Mouse (Mus musculus): Measurements from ENCODE around the gene Iffo2.
"Not testable (repeated sequence)": the region's sequence is repeated elsewhere in the genome, so short reads cannot be mapped to it uniquely, and the experiment has no call there.

Iffo2 gene

GRCm38 (mm10) chr4:139530248-139530647 lies at the start of gene Iffo2:
Gene Iffo2 (plus strand): TSS chr4:139530548.
- not testable (repeated sequence) for DNase-seq

GRCm38 (mm10) chr4:139481400-139481799 lies 48.9 kb upstream of the Iffo2 start:
- no peak for DNase-seq

- no peak for DNase-seq
Observed at GRCm38 (mm10) chr4:139483461-139484105, 46.8 kb upstream of the Iffo2 start.

- DNase-seq: no peak
Observed at GRCm38 (mm10) chr4:139484496-139484895, 45.9 kb upstream of the Iffo2 start.

GRCm38 (mm10) chr4:139487085-139487484 lies 43.3 kb upstream of the Iffo2 start:
- no peak for DNase-seq

GRCm38 (mm10) chr4:139488325-139488724 lies 42.0 kb upstream of the Iffo2 start:
- no peak for DNase-seq

- DNase-seq: no peak
Observed at GRCm38 (mm10) chr4:139489946-139490345, 40.4 kb upstream of the Iffo2 start.

- peak; percentile 60 for DNase-seq
Observed at GRCm38 (mm10) chr4:139490413-139491055, 39.8 kb upstream of the Iffo2 start.

- no peak for DNase-seq
Observed at GRCm38 (mm10) chr4:139491541-139492170, 38.7 kb upstream of the Iffo2 start.

- no peak for DNase-seq
Observed at GRCm38 (mm10) chr4:139492258-139492833, 38.0 kb upstream of the Iffo2 start.

GRCm38 (mm10) chr4:139493227-139494025 lies 36.9 kb upstream of the Iffo2 start:
- peak; percentile 17 for DNase-seq

- DNase-seq: no peak
Observed at GRCm38 (mm10) chr4:139500814-139501213, 29.5 kb upstream of the Iffo2 start.

- DNase-seq: no peak
Observed at GRCm38 (mm10) chr4:139501702-139502101, 28.6 kb upstream of the Iffo2 start.

GRCm38 (mm10) chr4:139503919-139504318 lies 26.4 kb upstream of the Iffo2 start:
- DNase-seq: no peak

GRCm38 (mm10) chr4:139505716-139506115 lies 24.6 kb upstream of the Iffo2 start:
- no peak for DNase-seq

GRCm38 (mm10) chr4:139506727-139507126 lies 23.6 kb upstream of the Iffo2 start:
- no peak for DNase-seq

GRCm38 (mm10) chr4:139509069-139509468 lies 21.3 kb upstream of the Iffo2 start:
- no peak for DNase-seq

GRCm38 (mm10) chr4:139511557-139511956 lies 18.8 kb upstream of the Iffo2 start:
- DNase-seq: no peak

- DNase-seq: no peak
Observed at GRCm38 (mm10) chr4:139512985-139513384, 17.4 kb upstream of the Iffo2 start.

- no peak for DNase-seq
Observed at GRCm38 (mm10) chr4:139519221-139519620, 11.1 kb upstream of the Iffo2 start.

GRCm38 (mm10) chr4:139521926-139522325 lies 8.4 kb upstream of the Iffo2 start:
- DNase-seq: no peak

- no peak for DNase-seq
Observed at GRCm38 (mm10) chr4:139526475-139526874, 3.9 kb upstream of the Iffo2 start.

GRCm38 (mm10) chr4:139532081-139532480 lies 1.7 kb downstream of the Iffo2 start:
- no peak for DNase-seq
